Mouse (Mus musculus): ENCODE results near the gene Dio1.

The Dio1 gene

GRCm38 (mm10) chr4:107247110-107247509 is 59.9 kb downstream of the Dio1 start:
- no peak for DNase-seq (ENCODE audit: extremely low spot score, low spot score)

GRCm38 (mm10) chr4:107246040-107246439 is 60.9 kb downstream of the Dio1 start:
- no peak for DNase-seq (ENCODE audit: extremely low spot score, low spot score)

- DNase-seq (ENCODE audit: extremely low spot score, low spot score) = no peak
These were observed 61.6 kb downstream of the Dio1 start for GRCm38 (mm10) chr4:107245368-107245767.

GRCm38 (mm10) chr4:107243365-107244333 is 63.3 kb downstream of the Dio1 start:
- DNase-seq (ENCODE audit: extremely low spot score, low spot score) = no peak

Data from neural tube, embryonic 10.5 days (tissue).